Mouse (Mus musculus) embryonic fibroblast, embryonic 13.5 days (primary cell): ENCODE data around the gene Ap3d1.

Experiments
- CTCF ChIP-seq: IDR thresholded peaks from 2 replicates; pipeline ENCODE4 v1.5.1; 2011; ENCODE audit warnings: mild to moderate bottlenecking, control low read depth, low read length, moderate library complexity, borderline replicate concordance; ENCODE audit not compliant: insufficient read depth
- POLR2A ChIP-seq: IDR thresholded peaks from 2 replicates; pipeline ENCODE4 v1.6.1; 2011; ENCODE audit warnings: low read depth, mild to moderate bottlenecking, control low read depth, low read length, moderate library complexity

DNA sequence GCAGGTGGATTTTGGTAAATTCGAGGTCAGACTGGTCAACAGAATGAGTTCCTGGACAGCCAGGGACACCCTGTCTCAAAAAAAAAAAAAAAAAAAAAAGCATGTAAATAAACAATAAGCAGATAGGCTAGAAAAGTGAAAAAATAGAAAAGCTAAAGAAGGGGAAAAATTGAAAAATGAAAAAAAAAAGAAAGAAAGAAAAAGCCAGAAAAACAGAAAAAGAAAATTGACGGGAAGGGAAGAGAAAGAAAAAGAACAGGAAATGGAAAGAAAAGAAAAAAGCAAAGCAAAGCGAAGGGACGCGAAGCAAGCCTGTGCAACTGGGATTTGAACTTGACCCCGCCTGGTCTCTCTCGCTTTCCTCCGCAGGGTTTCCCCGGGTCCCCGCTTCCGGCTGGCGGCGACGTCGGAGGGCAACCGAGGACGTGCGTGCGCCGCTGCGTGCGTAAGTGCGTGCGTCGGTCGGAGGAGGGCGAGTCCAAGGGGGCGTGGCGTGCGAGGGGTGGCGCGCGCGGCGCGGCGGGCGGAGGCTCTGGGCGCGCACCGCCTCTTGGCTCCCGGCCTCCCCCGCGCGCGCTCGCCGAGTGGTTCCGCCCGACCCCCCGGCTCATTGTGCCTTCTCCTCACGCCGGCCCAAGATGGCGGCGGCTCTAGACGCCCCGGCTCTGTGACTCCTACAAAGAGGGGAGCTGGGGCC is 12.7 kb upstream of the Ap3d1 start, which contains the start of gene Dot1l:
- no peak for TF ChIP-seq CTCF
- TF ChIP-seq POLR2A: peak; percentile 66
